Mouse (Mus musculus) C2C12 (cell line): Measurements from ENCODE around the gene Braf. TPM values are rescaled to one million over a fixed set of nuclear protein-coding genes. Genes with fewer than 3 reads are reported as not detected.
A peak's percentile ranks its signal among the peaks of the same experiment; 100 is the strongest.

Source experiments
- H3K27me3 ChIP-seq: one replicate; pipeline ENCODE4 v1.6.1; 2011; ENCODE audit not compliant: control insufficient read depth, insufficient read depth, insufficient read length
- H3K36me3 ChIP-seq: one replicate; pipeline ENCODE4 v1.6.1; 2011; ENCODE audit not compliant: control insufficient read depth, insufficient read depth
- H3K4me3 ChIP-seq: one replicate; pipeline ENCODE4 v1.5.1; 2011; ENCODE audit warnings: mild to moderate bottlenecking, control low read depth; ENCODE audit not compliant: poor library complexity, insufficient read depth, severe bottlenecking
- H3K79me2 ChIP-seq: one replicate; pipeline ENCODE4 v1.6.1; 2011; ENCODE audit not compliant: control insufficient read depth, insufficient read depth
- H3K79me3 ChIP-seq: one replicate; pipeline ENCODE4 v1.6.1; 2011; ENCODE audit warnings: low read depth, control low read depth
- H3ac ChIP-seq: one replicate; pipeline ENCODE3; 2011; ENCODE audit warnings: low read depth; ENCODE audit not compliant: control insufficient read depth, insufficient read length
- CEBPB ChIP-seq: IDR thresholded peaks from one replicate; pipeline ENCODE4 v1.6.1; 2011; ENCODE audit warnings: low read depth, mild to moderate bottlenecking, control low read depth, moderate library complexity
- CTCF ChIP-seq: IDR thresholded peaks from one replicate; pipeline ENCODE4 v1.5.1; 2011; ENCODE audit not compliant: control insufficient read depth, insufficient read depth, insufficient read length
- FOSL1 ChIP-seq: IDR thresholded peaks from one replicate; pipeline ENCODE4 v1.8.0; 2011; ENCODE audit warnings: mild to moderate bottlenecking, low read length; ENCODE audit not compliant: poor library complexity, insufficient read depth, severe bottlenecking
- MAX ChIP-seq: IDR thresholded peaks from one replicate; pipeline ENCODE4 v1.6.1; 2011; ENCODE audit warnings: mild to moderate bottlenecking, control low read depth
- MYOD1 ChIP-seq: IDR thresholded peaks from one replicate; pipeline ENCODE4 v1.6.1; 2011; ENCODE audit warnings: low read depth; ENCODE audit not compliant: control insufficient read depth, insufficient read length
- MYOG ChIP-seq: IDR thresholded peaks from one replicate; pipeline ENCODE4 v1.6.1; 2011; ENCODE audit not compliant: control insufficient read depth, insufficient read length; ENCODE audit errors: extremely low read depth
- USF1 ChIP-seq: IDR thresholded peaks from one replicate; pipeline ENCODE4 v1.6.1; 2011; ENCODE audit warnings: low read depth, mild to moderate bottlenecking, control low read depth, moderate library complexity
- polyA plus RNA-seq: library from polyadenylated mRNA; unstranded; fragments of >200 nt; fragmentation: generic; extraction: Trizol; gene quantifications from one replicate; pipeline ENCODE4 v1.2.1, GENCODE M21; 2012; ENCODE audit warnings: missing spikeins

The Braf gene
- polyA plus RNA-seq, 1 experiment = 2.2 TPM

DNA sequence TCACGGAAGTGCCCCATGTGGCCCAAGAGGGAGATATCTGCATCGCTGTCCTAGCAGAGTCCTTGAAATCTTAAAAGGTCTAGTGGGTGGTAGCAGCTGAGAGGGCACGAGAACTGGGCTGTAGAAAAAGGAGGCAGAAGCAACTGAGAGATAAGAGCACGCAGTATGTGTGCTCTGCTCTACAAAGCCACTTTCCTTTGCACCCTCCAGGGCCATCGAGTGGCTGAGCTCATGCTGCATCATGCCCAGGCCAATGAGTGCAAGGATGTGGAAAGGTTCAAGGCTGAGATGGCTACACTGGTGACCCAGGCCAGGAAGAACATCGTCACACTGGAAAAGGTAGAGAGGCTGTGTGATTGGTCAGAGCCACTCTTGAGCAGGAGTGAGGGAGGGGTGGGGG is 139.7 kb downstream of the Braf start, which contains the start of gene Gm42420:
Gm42420 (plus strand) TSS at position 237 of the 400 bp plus-strand sequence.
- no peak within 1 kb of the TSS for H3K4me3 ChIP-seq
- H3K79me2 ChIP-seq = no peaks in the 10 kb centered on the region
- TF ChIP-seq MYOD1 (no peak), CTCF (no peak), FOSL1 (no peak), MAX (no peak), MYOG (no peak), CEBPB (no peak), USF1 (no peak)
- no peak within 1 kb of the TSS for H3ac ChIP-seq
- peaks cover 16% of the 10 kb centered on the region for H3K36me3 ChIP-seq
- no peaks in the 10 kb centered on the region for H3K79me3 ChIP-seq
- no peaks in the 10 kb centered on the region for H3K27me3 ChIP-seq

DNA sequence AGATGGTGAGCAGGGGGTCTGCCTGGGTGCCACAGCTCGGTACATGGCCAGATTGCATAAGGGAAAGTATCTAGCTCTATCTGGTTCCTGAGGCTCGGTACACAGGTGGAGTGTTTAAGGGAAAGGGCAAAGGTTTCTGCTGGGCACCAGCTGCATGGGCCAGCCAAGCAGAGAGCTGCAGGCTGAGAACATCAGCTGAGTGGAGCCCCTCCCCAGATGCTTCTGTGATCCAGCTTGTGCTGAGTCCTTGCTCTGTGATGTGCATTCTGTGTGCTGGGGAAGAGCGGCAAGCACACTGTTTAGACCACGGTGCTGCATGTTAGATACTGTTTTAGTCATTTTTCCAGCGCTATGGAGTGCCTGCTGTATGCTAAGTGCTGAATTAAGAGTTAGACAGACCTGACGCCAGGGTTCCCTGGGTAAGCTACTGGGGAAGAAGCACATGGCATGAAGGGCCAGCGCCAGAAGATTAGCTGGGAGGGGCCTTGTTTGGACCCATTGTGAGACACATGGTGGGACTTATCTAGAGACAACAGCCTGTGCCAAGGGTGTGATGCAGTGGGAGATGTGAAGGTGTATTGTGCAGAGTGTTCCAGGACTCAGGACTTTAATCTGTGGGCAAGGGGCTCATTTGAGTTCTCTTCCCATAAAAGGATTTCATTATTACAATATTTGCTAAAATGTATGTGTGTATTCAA is 144.0 kb downstream of the Braf start:
- Histone ChIP-seq H3K36me3 (peaks cover 8% of the 10 kb centered on the region), H3ac (no peak overlapping the region), H3K79me3 (no peaks in the 10 kb centered on the region), H3K27me3 (no peaks in the 10 kb centered on the region), H3K4me3 (no peak overlapping the region), H3K79me2 (no peaks in the 10 kb centered on the region)
- TF ChIP-seq MYOG (no peak), USF1 (no peak), MAX (no peak), MYOD1 (no peak), CTCF (no peak), CEBPB (no peak), FOSL1 (no peak)

DNA sequence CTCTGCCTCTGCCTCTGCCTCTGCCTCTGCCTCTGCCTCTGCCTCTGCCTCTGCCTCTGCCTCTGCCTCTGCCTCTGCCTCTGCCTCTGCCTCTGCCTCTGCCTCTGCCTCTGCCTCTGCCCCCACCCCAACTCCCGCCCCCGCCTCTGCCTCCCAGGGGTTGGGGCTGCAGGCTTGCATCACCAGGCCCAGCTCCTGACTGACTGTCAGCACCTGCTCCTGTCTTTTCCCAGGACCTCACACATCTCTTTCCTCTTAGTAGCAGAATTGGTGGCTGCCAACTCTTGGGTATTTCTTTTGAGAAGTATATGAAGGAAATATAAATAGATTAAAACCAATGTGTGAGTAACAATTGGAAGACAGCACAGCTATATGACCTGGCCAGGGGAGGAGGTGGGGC is 144.7 kb downstream of the Braf start:
- H3K27me3 ChIP-seq = no peaks in the 10 kb centered on the region
- no peaks in the 10 kb centered on the region for H3K79me3 ChIP-seq
- no peak overlapping the region for H3ac ChIP-seq
- no peaks in the 10 kb centered on the region for H3K79me2 ChIP-seq
- no peak overlapping the region for H3K4me3 ChIP-seq
- peaks cover 8% of the 10 kb centered on the region for H3K36me3 ChIP-seq
- TF ChIP-seq USF1 = no peak
- TF ChIP-seq MYOG = no peak
- TF ChIP-seq MYOD1 = no peak
- no peak for TF ChIP-seq CTCF

DNA sequence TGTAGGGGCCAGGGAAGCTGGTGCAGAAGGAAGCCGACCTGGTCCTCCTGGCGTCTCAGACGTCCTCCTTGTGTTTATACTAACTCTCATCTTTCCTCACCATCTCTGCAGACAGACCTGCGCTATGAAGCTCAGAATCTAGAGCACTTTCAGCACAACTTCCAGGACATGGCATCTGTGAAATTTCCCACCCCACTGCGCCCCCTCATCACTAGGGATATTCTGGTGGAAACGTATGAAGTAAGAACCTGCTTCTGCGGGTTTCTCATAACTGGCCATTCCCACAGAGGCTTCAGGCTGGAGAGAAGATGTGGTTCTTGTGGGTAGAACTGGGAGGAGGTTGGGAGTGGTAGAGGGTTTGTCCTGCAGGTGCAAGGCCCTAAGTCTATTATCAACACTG is 145.7 kb downstream of the Braf start:
- no peak for TF ChIP-seq FOSL1
- Histone ChIP-seq H3K79me3 (no peaks in the 10 kb centered on the region), H3K36me3 (peaks cover 8% of the 10 kb centered on the region), H3K4me3 (no peak overlapping the region), H3ac (no peak overlapping the region), H3K27me3 (no peaks in the 10 kb centered on the region), H3K79me2 (no peaks in the 10 kb centered on the region)

DNA sequence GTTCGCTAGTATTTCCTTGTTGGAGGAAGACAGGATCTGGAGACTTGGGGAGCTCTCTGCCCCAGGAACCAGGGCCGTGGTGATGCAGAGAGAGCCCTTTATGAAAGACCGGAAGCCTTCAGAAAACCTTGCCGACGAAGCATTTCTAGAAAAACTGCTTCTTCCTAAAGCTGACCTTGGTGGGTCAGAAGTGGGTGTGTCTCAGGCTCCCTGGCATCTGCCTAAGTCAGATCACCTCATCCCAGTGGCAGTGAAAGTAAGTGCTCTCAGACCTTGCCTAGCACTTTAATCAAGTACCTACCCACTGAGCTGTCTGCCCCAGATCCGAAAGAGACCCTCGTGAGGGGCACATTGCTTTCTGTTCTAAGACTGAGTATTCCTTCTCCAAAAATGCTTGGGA is 150.3 kb downstream of the Braf start:
- no peaks in the 10 kb centered on the region for H3K36me3 ChIP-seq
- TF ChIP-seq MYOG = no peak
- TF ChIP-seq MYOD1 = no peak
- TF ChIP-seq CTCF = no peak
- TF ChIP-seq MAX = no peak
- no peak for TF ChIP-seq FOSL1
- no peak for TF ChIP-seq USF1
- no peak for TF ChIP-seq CEBPB
- H3K79me3 ChIP-seq = no peaks in the 10 kb centered on the region
- no peaks in the 10 kb centered on the region for H3K79me2 ChIP-seq
- H3K27me3 ChIP-seq = no peaks in the 10 kb centered on the region
- no peak overlapping the region for H3K4me3 ChIP-seq
- H3ac ChIP-seq = no peak overlapping the region

DNA sequence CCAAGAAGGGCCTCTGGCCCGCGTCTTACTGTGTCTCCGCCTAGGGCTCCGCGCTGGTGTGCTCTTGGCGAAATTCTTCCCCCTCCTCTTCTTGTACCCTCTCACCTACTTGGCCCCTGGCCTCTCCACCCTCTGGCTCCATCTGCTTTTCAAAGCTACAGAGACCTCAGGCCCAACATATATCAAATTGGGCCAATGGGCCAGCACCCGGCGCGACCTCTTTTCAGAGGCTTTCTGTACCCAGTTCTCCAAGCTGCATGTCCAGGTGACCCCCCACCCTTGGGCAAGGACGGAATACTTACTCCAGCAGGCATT is 150.8 kb downstream of the Braf start:
- TF ChIP-seq USF1 (no peak), MYOG (no peak), FOSL1 (no peak), CTCF (no peak), MYOD1 (no peak), MAX (no peak), CEBPB (no peak)
- peak overlapping the region; percentile 44 for H3K4me3 ChIP-seq
- H3K27me3 ChIP-seq = no peaks in the 10 kb centered on the region
- H3K36me3 ChIP-seq = no peaks in the 10 kb centered on the region
- no peaks in the 10 kb centered on the region for H3K79me3 ChIP-seq
- no peaks in the 10 kb centered on the region for H3K79me2 ChIP-seq
- H3ac ChIP-seq = peak overlapping the region; percentile 85
